In genomic region chr12:59066448-59067077, GRCm38 (mm10) we compare ENCODE assay signal across 8 mouse cellular contexts. TPM values are rescaled to one million over a fixed set of nuclear protein-coding genes. Genes with fewer than 3 reads are reported as not detected.
DNase-seq lines count a peak whose midpoint lies in the region; ATAC-seq and TF ChIP-seq lines count a peak whose summit lies in the region.

Pnn (plus strand) TSS chr12:59066884.

- peaks cover 3% of the 10 kb centered on the region; the same call in 1 of the 2 replicates for H3K4me1 ChIP-seq in cortical plate, adult 2 months (ENCODE audit: control insufficient read depth, insufficient read depth, low read length)
- peaks cover 20% of the 10 kb centered on the region; the same call in 1 of the 2 replicates for H3K4me1 ChIP-seq in megakaryocyte, embryonic 14.5 days

- H3K9me3 ChIP-seq in megakaryocyte, embryonic 14.5 days: no peaks in the 10 kb centered on the region

- peaks cover 36% of the 10 kb centered on the region for H3K36me3 ChIP-seq in megakaryocyte, embryonic 14.5 days (replicated peaks; ENCODE audit: low read length)

- TF ChIP-seq POLR2A in cortical plate, adult 2 months (IDR thresholded peaks at IDR 0.05; ENCODE audit: extremely low read depth, insufficient read depth, low read length): peak; percentile 94

- peak within 1 kb of the TSS; percentile 45 for H3K4me3 ChIP-seq in cortical plate, adult 2 months (ENCODE audit: insufficient read depth, low read length)
- peak within 1 kb of the TSS; percentile 96 for H3K4me3 ChIP-seq in megakaryocyte, embryonic 14.5 days (replicated peaks)

- peak; percentile 94 to 95 for DNase-seq in gastrocnemius, adult 8-10 months (ENCODE audit: low spot score in 2 of 2)
- DNase-seq in hindlimb bud, embryonic 11.5 days (ENCODE audit: extremely low spot score, low read depth, low spot score): peak; percentile 93
- DNase-seq in left cerebral cortex, adult 8-10 months (ENCODE audit: low spot score in 2 of 2): peak; percentile 91 to 97
- peak; percentile 98 to 99 for DNase-seq in right cerebral cortex, postnatal 10 days (ENCODE audit: low spot score in 2 of 2)
- peak; percentile 93 for DNase-seq in urinary bladder, postnatal 25 days (ENCODE audit: low spot score)

- peak within 1 kb of the TSS; percentile 87 for H3K27ac ChIP-seq in cortical plate, adult 2 months (ENCODE audit: insufficient read depth, low read length)

- TF ChIP-seq CTCF in cortical plate, adult 2 months (IDR thresholded peaks at IDR 0.05; ENCODE audit: extremely low read depth, insufficient read depth, low read length): no peak

- H3K27me3 ChIP-seq in megakaryocyte, embryonic 14.5 days (replicated peaks): no peaks in the 10 kb centered on the region

- ATAC-seq in activated CD4-positive, CD25-positive, alpha-beta regulatory T cell, adult 4 months: peak; percentile 99

RNA-seq across cellular contexts. Expression of gene Pnn, which starts in this region (rescaled TPM):
- 100 to 1,000 TPM in 1 of 2 experiments, 10 to 100 TPM in 1; 86.9 to 124 TPM for polyA plus RNA-seq in activated CD4-positive, CD25-positive, alpha-beta regulatory T cell, adult 4 months (2017; shearing (Covaris generic))
- 67.1 and 75.0 TPM in 2 replicates for polyA plus RNA-seq in cortical plate, adult 2 months (2012; rRNA removed)
- 10 to 100 TPM; 12.1 to 18.3 (median 13.4) TPM for total RNA-seq in gastrocnemius, adult 8-10 months (2022)
- total RNA-seq in left cerebral cortex, adult 8-10 months (2022): 10 to 100 TPM; 43.1 to 57.8 (median 49.0) TPM
- 14.7 and 32.9 TPM in 2 replicates for polyA plus RNA-seq in megakaryocyte, embryonic 14.5 days (2012; ENCODE audit: insufficient read depth, low replicate concordance)

Comparison
In these comparisons a context has a peak if more than half of its experiments do, and no peak if none do; other contexts are left out.
1. Peak in every context shown above with its lines: DNase-seq, ATAC-seq, H3K4me3 ChIP-seq and H3K27ac ChIP-seq.